Mouse (Mus musculus): ENCODE measurements around the gene Meis1.

- TF ChIP-seq POLR2A (IDR thresholded peaks at IDR 0.05; ENCODE audit: borderline replicate concordance, extremely low read depth, insufficient read depth, insufficient read length, poor library complexity, severe bottlenecking): no peak
- no peak for TF ChIP-seq CTCF (IDR thresholded peaks at IDR 0.05; ENCODE audit: borderline replicate concordance, extremely low read depth, insufficient read depth, insufficient read length)
Measured at GRCm38 (mm10) chr11:18953892-18954291, 64.9 kb downstream of the Meis1 start.
